Mouse (Mus musculus): ENCODE data around the gene Polh. TPM values are rescaled to one million over a fixed set of nuclear protein-coding genes. Genes with fewer than 3 reads are reported as not detected.

Gene Polh
- total RNA-seq (2023): 10 to 100 TPM; 18.3 to 20.1 TPM

GRCm38 (mm10) chr17:46202421-46203071, at the start of gene Polh, which contains the start of gene Xpo5:
TSS of gene Polh (minus strand) at chr17:46202645.
TSS of gene Xpo5 (plus strand) at chr17:46202782.

GRCm38 (mm10) chr17:46247512-46248188, 45.2 kb upstream of the Polh start, which contains the start of the genes Polr1c and Yipf3:
TSS of gene Polr1c (minus strand) at chr17:46248054.
TSS of gene Yipf3 (plus strand) at chr17:46248080.

GRCm38 (mm10) chr17:46160686-46161085, 41.8 kb downstream of the Polh start, which contains the start of gene Gtpbp2:
TSS of gene Gtpbp2 (plus strand) at chr17:46161032.

GRCm38 (mm10) chr17:46152847-46153782, 49.3 kb downstream of the Polh start, which contains the start of gene Mad2l1bp:
TSS of gene Mad2l1bp (minus strand) at chr17:46153553.

GRCm38 (mm10) chr17:46143578-46144423, 58.6 kb downstream of the Polh start, which contains the start of gene Rsph9:
TSS of gene Rsph9 (minus strand) at chr17:46144216.

Other genes starting within 250 kb of the Polh start
- gene Vegfa, start 170.3 kb downstream of the Polh start, total RNA-seq (2023): 10 to 100 TPM; 37.8 to 39.6 TPM
- 10 to 100 TPM; 23.0 to 23.2 TPM for gene Mrps18a, start 91.7 kb downstream of the Polh start, total RNA-seq (2023)
- gene Rsph9, start 58.4 kb downstream of the Polh start, total RNA-seq (2023): 1 to 10 TPM in 1 of 2 experiments, under 1 TPM in 1; 0.62 to 1.3 TPM
- gene Mad2l1bp, start 49.1 kb downstream of the Polh start, total RNA-seq (2023): 10 to 100 TPM; 17.5 to 21.9 TPM
- 100 to 1,000 TPM; 124 to 126 TPM for gene Gtpbp2, start 41.6 kb downstream of the Polh start, total RNA-seq (2023)
- 10 to 100 TPM; 21.3 to 22.6 TPM for gene Xpo5, start 137 bp upstream of the Polh start, total RNA-seq (2023)
- 10 to 100 TPM; 20.6 to 23.0 TPM for gene Polr1c, start 45.4 kb upstream of the Polh start, total RNA-seq (2023)
- gene Yipf3, start 45.4 kb upstream of the Polh start, total RNA-seq (2023): 10 to 100 TPM; 86.2 to 94.1 TPM
- 1 to 10 TPM; 1.0 to 1.2 TPM for gene Lrrc73, start 50.9 kb upstream of the Polh start, total RNA-seq (2023)
- 10 to 100 TPM; 23.3 to 27.7 TPM for gene Tjap1, start 80.4 kb upstream of the Polh start, total RNA-seq (2023)
- not detected for gene Dlk2, start 94.8 kb upstream of the Polh start, total RNA-seq (2023)
- gene Abcc10, start 125.7 kb upstream of the Polh start, total RNA-seq (2023): 1 to 10 TPM; 5.3 to 5.9 TPM
- gene Zfp318, start 181.1 kb upstream of the Polh start, total RNA-seq (2023): 1 to 10 TPM; 5.0 to 9.9 TPM
- not detected for gene Crip3, start 226.3 kb upstream of the Polh start, total RNA-seq (2023)
- gene Slc22a7, start 235.8 kb upstream of the Polh start, total RNA-seq (2023): not detected